Mouse (Mus musculus): Measurements from ENCODE around the gene Rbfox1.

GRCm38 (mm10) chr16:6065481-6065880 is 180.3 kb downstream of the Rbfox1 start:
- TF ChIP-seq CTCF (IDR thresholded peaks at IDR 0.05), result no peak
- no peak for TF ChIP-seq POLR2A (IDR thresholded peaks at IDR 0.05; ENCODE audit: insufficient read depth, low read depth, low read length)
